In genomic region chr16:91553625-91554024, GRCm38 (mm10) we compare ENCODE assay signal across 9 mouse cellular contexts. TPM values are rescaled to one million over a fixed set of nuclear protein-coding genes. Genes with fewer than 3 reads are reported as not detected.
DNase-seq lines count a peak whose midpoint lies in the region; ATAC-seq lines count a peak whose summit lies in the region.
"Had no signal": no experiment of that assay in that cellular context is flagged by ENCODE, and none has a peak within 500 bp of the region (broad histone marks: within the 10 kb centered on the region; RNA-seq: fewer than 3 reads in every experiment).

No protein-coding gene starts in this region.

- H3K27ac ChIP-seq in heart, embryonic 13.5 days (replicated peaks) = peak overlapping the region; percentile 44
- H3K27ac ChIP-seq: neural tube, embryonic 12.5 days had no signal

- no peaks in the 10 kb centered on the region for H3K9me3 ChIP-seq in heart, embryonic 13.5 days
- H3K9me3 ChIP-seq: neural tube, embryonic 12.5 days had no signal

- no peak for ATAC-seq in heart, embryonic 13.5 days (ENCODE audit: extremely low read depth, insufficient number of reproducible peaks, low FRiP score, low TSS enrichment)
- no peak for ATAC-seq in monocyte, adult 5-6 weeks (replicated peaks; ENCODE audit: insufficient number of reproducible peaks, low FRiP score, low TSS enrichment, poor library complexity, severe bottlenecking)

- peak; percentile 38 to 50 for DNase-seq in cerebellum, postnatal 14 days
- DNase-seq in cerebellum, adult 11 months = no peak
- peak; percentile 68 for DNase-seq in CD4-positive, CD25-positive, alpha-beta regulatory T cell, adult 2 months (ENCODE audit: low read depth, low spot score)
- DNase-seq in lung, adult 18-20 months = peak; percentile 66 to 77
- no peak for DNase-seq in left cerebral cortex, adult 9 months (ENCODE audit: low spot score in 2 of 2)
- no peak for DNase-seq in neural tube, embryonic 10.5 days (ENCODE audit: extremely low spot score, low spot score)

- H3K27me3 ChIP-seq in heart, embryonic 13.5 days (replicated peaks) = no peaks in the 10 kb centered on the region
- H3K27me3 ChIP-seq: neural tube, embryonic 12.5 days had no signal

- H3K9ac ChIP-seq in heart, embryonic 13.5 days = peak overlapping the region; percentile 60; the same call in 1 of the 2 replicates
- H3K9ac ChIP-seq: neural tube, embryonic 12.5 days had no signal

- H3K4me3 ChIP-seq in heart, embryonic 13.5 days = no peak overlapping the region
- H3K4me3 ChIP-seq: neural tube, embryonic 12.5 days had no signal

- WGBS in heart, embryonic 13.5 days = 36% methylated on average over 12 of the region's 12 CpGs

- H3K4me2 ChIP-seq in heart, embryonic 13.5 days = peak overlapping the region; percentile 37
- H3K4me2 ChIP-seq: neural tube, embryonic 12.5 days had no signal

- peaks cover 48% of the 10 kb centered on the region for H3K36me3 ChIP-seq in heart, embryonic 13.5 days

- peaks cover 71% of the 10 kb centered on the region for H3K4me1 ChIP-seq in heart, embryonic 13.5 days

RNA-seq across cellular contexts. Expression of gene Ifngr2, which starts 6.8 kb away (rescaled TPM):
- polyA plus RNA-seq in heart, embryonic 13.5 days (2015; fragmentation: Nextera tagmentation; extraction: Ambion mirVana) = 103 and 108 TPM in 2 replicates
- 28.8 to 49.4 TPM (median 38.9 TPM) in 3 replicates for total RNA-seq in monocyte, adult 5-6 weeks (2017)

RNA-seq across cellular contexts. Expression of gene Tmem50b, which starts 44.0 kb away (rescaled TPM):
- polyA plus RNA-seq in heart, embryonic 13.5 days (2015; fragmentation: Nextera tagmentation; extraction: Ambion mirVana) = 45.9 and 56.5 TPM in 2 replicates
- total RNA-seq in monocyte, adult 5-6 weeks (2017) = 44.6 to 80.4 TPM (median 63.0 TPM) in 3 replicates

Comparison
In these comparisons a context has a peak if more than half of its experiments do, and no peak if none do; other contexts are left out.
1. DNase-seq: peak in cerebellum, postnatal 14 days (2 of 2), CD4-positive, CD25-positive, alpha-beta regulatory T cell, adult 2 months (single experiment) and lung, adult 18-20 months (2 of 2); none in cerebellum, adult 11 months (single experiment), left cerebral cortex, adult 9 months (0 of 2) and neural tube, embryonic 10.5 days (single experiment).